Mouse (Mus musculus) hindbrain, embryonic 14.5 days (tissue): ENCODE measurements at regions not wholly inside any gene's neighbourhood (a gene's known extent, or its start where the extent isn't known, plus 50 kb on each side); places are given as distances from the start of the nearest gene placed in this dataset.

Experiments
- ATAC-seq: fragments of 200-750 bp; cut with Nextera tagmentation; 2 replicates; pipeline ENCODE4 v1.8.0; 2017; ENCODE audit warnings: moderate number of reproducible peaks, mild to moderate bottlenecking, moderate TSS enrichment, moderate library complexity; ENCODE audit not compliant: low FRiP score
- DNase-seq: peaks from one replicate; pipeline ENCODE4 v3.0.0-alpha.2; 2015; ENCODE audit warnings: low spot score
- H3K27ac ChIP-seq: fragments of 300-500 bp; sonication (generic); 2 replicates; pipeline ENCODE4 v1.5.1; 2014; ENCODE audit warnings: mild to moderate bottlenecking, moderate library complexity
- H3K27me3 ChIP-seq: fragments of 300-500 bp; sonication (generic); 2 replicates; pipeline ENCODE4 v1.6.1; 2014; ENCODE audit warnings: mild to moderate bottlenecking, low read length, mixed read lengths; ENCODE audit not compliant: control insufficient read depth, insufficient read depth
- H3K36me3 ChIP-seq: fragments of 300-500 bp; sonication (generic); replicated peaks from 2 replicates; pipeline ENCODE4 v1.6.1; 2014; ENCODE audit not compliant: control insufficient read depth, insufficient read depth
- H3K4me1 ChIP-seq: fragments of 300-500 bp; sonication (generic); replicated peaks from 2 replicates; pipeline ENCODE4 v1.6.1; 2014; ENCODE audit warnings: antibody characterized with exemption, low read length, mixed read lengths; ENCODE audit not compliant: control insufficient read depth, insufficient read depth
- H3K4me2 ChIP-seq: fragments of 300-500 bp; sonication (generic); replicated peaks from 2 replicates; pipeline ENCODE4 v1.6.1; 2014; ENCODE audit warnings: mild to moderate bottlenecking, moderate library complexity
- H3K4me3 ChIP-seq: fragments of 300-500 bp; sonication (generic); replicated peaks from 2 replicates; pipeline ENCODE4 v1.5.1; 2014; ENCODE audit warnings: mild to moderate bottlenecking, low read length
- H3K9ac ChIP-seq: fragments of 300-500 bp; sonication (generic); 2 replicates; pipeline ENCODE4 v1.6.1; 2014
- H3K9me3 ChIP-seq: fragments of 300-500 bp; sonication (generic); 2 replicates; pipeline ENCODE4 v1.6.1; 2016; ENCODE audit warnings: low read length; ENCODE audit not compliant: control insufficient read depth
- WGBS: fragments of 180-500 bp; shearing (Covaris S2); extraction: QIAGEN DNeasy Blood & Tissue Kit; methylation state at CpG from one replicate; pipeline ENCODE4 v1.1.7; 2014; 5-methylcytosine and 5-hydroxymethylcytosine counted together

DNA sequence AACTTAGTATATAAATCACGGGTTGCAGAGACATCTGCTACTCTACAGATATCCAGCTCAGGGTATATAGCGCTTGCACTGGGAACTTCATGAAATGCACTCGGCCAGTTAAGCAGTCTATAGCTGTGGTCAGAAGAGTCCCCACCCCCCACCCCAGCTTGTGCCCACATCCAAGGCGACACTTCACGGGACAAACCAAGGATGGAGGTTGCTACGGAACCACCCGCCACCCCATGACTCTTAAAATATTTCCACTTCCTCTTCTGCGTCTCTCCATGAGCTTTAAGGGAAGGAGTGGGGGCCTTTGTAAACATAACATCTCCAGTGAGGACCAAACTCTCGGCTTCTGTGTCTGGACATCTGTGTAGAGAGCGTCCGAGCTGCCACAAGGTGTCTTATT lies 469.5 kb upstream of the Fam19a5 start:
- Histone ChIP-seq H3K4me3 (no peak overlapping the region), H3K36me3 (no peaks in the 10 kb centered on the region), H3K4me1 (no peaks in the 10 kb centered on the region), H3K4me2 (no peak overlapping the region), H3K9me3 (no peaks in the 10 kb centered on the region), H3K27ac (no peak overlapping the region), H3K9ac (no peak overlapping the region), H3K27me3 (no peaks in the 10 kb centered on the region)
- no peak for DNase-seq
- ATAC-seq = no peak
- 86% methylated on average over 11 of the region's 11 CpGs for WGBS

DNA sequence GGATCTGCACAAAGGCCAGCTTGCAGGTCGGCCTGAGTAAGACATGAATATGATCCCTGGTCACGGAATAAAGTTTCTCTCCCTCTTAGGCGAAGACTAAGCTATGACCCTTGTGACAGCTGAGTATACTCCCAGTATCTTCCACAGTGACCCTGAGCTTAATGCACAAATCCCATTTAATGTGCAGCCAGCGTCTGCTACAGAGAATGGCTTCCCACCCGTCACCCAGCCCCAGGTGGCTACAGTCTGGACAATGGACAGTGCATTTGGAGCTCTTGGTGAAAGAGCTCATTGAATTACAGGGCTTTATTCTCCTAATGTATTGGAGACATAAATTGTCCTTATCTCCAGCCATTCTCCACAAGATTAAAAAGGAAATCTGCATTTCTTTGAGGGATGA lies 454.3 kb upstream of the Fam19a5 start:
- Histone ChIP-seq H3K36me3 (no peaks in the 10 kb centered on the region), H3K9me3 (no peaks in the 10 kb centered on the region), H3K27me3 (no peaks in the 10 kb centered on the region), H3K4me3 (no peak overlapping the region), H3K4me1 (no peaks in the 10 kb centered on the region), H3K4me2 (no peak overlapping the region), H3K27ac (no peak overlapping the region), H3K9ac (no peak overlapping the region)
- DNase-seq = no peak
- WGBS = 26% methylated on average over 5 of the region's 5 CpGs
- no peak for ATAC-seq

DNA sequence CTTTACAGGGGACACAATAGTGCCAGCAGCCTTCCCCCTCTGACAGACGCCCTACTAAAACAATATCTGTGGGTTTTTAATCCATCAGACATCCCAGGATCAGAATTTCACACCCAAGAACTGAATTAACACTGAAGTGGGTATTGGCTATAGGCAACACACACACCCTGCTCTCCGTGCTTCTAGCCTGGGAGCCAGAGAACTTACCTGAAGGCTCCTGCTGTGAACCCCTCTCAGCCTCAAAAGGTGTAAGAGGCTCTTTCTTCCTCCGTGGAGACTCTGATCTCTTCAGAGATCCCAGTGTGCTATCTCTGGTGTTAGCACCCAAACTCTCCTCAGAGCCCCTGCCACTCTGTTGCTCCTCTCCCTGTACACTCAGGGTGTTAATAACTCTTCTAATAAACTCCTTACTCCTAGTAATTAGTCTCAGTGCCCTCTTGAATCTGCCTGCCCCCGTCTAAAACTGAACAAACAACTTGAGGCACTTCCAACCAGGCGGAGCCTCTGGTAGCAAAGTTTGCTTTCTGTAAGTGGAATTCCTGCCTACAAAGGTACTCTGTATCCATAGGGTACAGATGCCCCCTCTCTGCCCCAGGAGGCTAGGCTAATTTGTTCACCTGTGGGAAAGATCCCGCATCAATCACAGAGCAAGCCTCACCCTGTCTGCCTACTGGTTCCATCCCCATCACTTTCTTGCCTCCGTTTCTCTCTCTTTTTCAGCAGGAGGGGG lies 452.9 kb upstream of the Fam19a5 start:
- Histone ChIP-seq H3K27me3 (no peaks in the 10 kb centered on the region), H3K27ac (no peak overlapping the region), H3K4me1 (no peaks in the 10 kb centered on the region), H3K4me3 (no peak overlapping the region), H3K9me3 (no peaks in the 10 kb centered on the region), H3K9ac (no peak overlapping the region), H3K4me2 (no peak overlapping the region), H3K36me3 (no peaks in the 10 kb centered on the region)
- ATAC-seq = no peak
- WGBS = 72% methylated on average over 7 of the region's 7 CpGs
- no peak for DNase-seq

DNA sequence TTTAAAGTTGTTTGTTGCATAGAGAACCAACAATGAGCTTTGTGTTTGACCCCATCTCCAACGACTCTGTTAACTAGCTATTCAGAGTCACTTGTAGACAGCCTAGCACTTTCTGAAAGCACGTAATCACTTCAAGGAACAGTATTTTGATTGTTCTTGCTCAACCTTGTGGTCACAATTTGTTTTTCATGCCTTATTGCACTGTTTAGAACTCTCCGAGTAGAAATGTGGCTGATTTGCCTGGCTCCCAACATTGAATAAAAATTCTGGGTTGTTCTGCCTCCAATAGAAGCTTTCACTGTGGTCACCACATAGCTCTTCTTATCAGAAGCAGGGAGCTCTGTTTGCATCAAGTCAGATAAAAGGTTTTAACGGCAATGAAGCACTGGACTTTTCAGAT lies 446.9 kb upstream of the Fam19a5 start:
- ATAC-seq (no peak), DNase-seq (no peak)
- H3K4me2 ChIP-seq = no peak overlapping the region
- no peak overlapping the region for H3K4me3 ChIP-seq
- no peak overlapping the region for H3K9ac ChIP-seq
- H3K36me3 ChIP-seq = no peaks in the 10 kb centered on the region
- no peak overlapping the region for H3K27ac ChIP-seq
- no peaks in the 10 kb centered on the region for H3K4me1 ChIP-seq
- no peaks in the 10 kb centered on the region for H3K27me3 ChIP-seq
- no peaks in the 10 kb centered on the region; the same call in 1 of the 2 replicates for H3K9me3 ChIP-seq
- 52% methylated on average over 4 of the region's 4 CpGs for WGBS

DNA sequence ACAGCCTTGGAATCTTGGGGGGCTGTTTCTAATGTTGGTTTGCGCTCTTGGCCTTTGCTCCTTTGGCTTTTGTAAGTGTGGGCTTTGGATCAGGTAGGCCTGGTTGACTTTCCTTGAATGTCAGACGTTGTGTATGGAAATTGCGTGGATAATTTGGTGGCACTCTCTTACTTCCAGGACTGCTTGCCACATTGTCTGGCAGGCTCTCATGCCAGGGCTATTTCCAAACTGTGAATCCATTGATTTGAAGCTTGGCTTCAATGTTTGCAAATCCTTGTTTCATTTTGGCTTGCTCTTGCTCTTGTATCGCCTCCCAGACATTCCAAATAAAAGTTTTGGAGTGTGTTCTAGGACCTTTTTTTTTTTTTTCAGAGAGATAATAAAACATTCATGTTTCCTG lies 443.0 kb upstream of the Fam19a5 start:
- Histone ChIP-seq H3K27ac (no peak overlapping the region), H3K9me3 (peaks cover 8% of the 10 kb centered on the region; the same call in 1 of the 2 replicates), H3K4me3 (no peak overlapping the region), H3K4me2 (no peak overlapping the region), H3K27me3 (no peaks in the 10 kb centered on the region), H3K36me3 (no peaks in the 10 kb centered on the region), H3K4me1 (no peaks in the 10 kb centered on the region), H3K9ac (no peak overlapping the region)
- ATAC-seq = no peak
- WGBS = 83% methylated on average over 4 of the region's 4 CpGs
- no peak for DNase-seq

DNA sequence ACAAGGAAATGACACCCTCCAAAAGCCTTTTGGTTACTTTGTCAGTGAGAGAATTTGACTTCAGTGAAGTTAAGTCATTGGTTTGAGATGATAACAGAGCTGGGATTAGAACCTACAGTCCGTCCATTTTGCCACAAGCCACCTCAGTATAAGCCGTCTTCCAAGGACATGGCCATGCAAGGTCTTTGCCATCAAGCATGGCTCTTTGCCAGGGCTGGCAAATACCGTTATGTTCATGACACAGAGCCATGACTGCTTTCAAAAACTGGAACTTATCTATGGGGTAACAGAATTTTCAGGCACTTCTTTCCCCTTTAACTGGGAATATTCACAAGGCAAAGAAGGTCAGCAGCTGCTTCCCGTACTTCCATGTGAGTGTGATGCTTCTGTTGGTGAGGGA lies 441.9 kb upstream of the Fam19a5 start:
- DNase-seq (no peak), ATAC-seq (no peak)
- Histone ChIP-seq H3K36me3 (no peaks in the 10 kb centered on the region), H3K27me3 (no peaks in the 10 kb centered on the region), H3K4me2 (no peak overlapping the region), H3K27ac (no peak overlapping the region), H3K4me1 (no peaks in the 10 kb centered on the region), H3K9ac (no peak overlapping the region), H3K4me3 (no peak overlapping the region), H3K9me3 (peaks cover 8% of the 10 kb centered on the region; the same call in 1 of the 2 replicates)
- WGBS = 88% methylated on average over 4 of the region's 4 CpGs

DNA sequence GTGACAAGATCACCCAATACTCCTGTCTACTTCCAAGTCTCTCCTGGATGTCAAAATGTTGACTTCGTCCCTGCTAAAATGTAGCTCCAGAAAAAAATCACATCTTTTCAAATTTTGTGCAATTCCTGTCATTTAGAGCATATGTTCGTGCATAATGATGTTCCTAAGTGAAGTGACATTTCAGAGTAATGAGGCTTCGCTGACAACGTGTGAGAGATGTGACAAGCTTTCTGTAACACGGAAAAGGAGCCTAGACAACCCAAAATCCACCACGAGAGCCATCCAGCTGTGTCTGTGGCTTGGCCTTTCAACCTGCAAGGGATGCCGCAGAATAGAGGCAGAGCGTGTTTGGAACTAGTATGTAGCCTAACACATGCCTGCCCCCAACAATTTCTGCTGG lies 438.1 kb upstream of the Fam19a5 start:
- Histone ChIP-seq H3K4me1 (no peaks in the 10 kb centered on the region), H3K27ac (no peak overlapping the region), H3K4me2 (no peak overlapping the region), H3K27me3 (no peaks in the 10 kb centered on the region), H3K9ac (no peak overlapping the region), H3K4me3 (no peak overlapping the region), H3K36me3 (no peaks in the 10 kb centered on the region), H3K9me3 (peaks cover 8% of the 10 kb centered on the region; the same call in 1 of the 2 replicates)
- ATAC-seq (no peak), DNase-seq (no peak)
- 83% methylated on average over 8 of the region's 8 CpGs for WGBS

DNA sequence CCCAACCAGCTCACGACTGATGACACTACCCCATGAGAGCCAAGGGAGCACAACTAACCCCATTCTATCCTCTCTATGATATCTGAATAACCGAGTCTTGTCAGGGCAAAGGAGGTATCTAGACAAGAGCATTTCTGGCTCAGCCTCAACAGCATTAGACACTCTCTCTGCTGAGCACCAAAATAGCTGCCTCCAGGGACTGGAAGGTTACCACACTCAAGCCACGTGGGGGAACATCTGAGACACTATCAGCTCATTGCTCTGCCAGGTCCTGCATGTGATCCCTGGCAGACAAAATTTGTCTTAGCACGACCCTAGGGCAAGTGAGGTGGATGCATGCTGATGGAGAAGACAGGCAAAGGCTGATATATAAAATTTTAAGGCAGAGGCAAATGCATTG lies 436.4 kb upstream of the Fam19a5 start:
- H3K4me1 ChIP-seq = no peaks in the 10 kb centered on the region
- ATAC-seq = no peak
- no peak for DNase-seq

DNA sequence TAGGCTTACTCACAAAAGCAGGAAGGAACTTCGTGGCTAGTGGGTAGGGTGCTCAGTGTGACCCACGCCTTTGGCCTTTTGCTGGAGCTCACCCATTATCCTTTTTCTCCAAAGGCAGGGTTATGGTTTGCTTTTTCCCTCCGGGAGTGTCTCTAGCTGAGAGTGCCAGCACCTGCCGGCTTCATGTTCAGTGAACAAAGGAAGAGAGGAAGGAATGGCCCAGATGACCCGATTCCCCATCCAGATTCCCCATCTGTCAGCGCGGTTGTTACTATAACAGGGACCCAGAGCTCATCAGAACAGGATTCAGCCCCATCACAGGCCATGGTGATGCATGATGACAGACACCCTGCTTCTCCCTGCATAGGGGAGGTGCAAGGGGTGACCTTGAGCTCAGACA lies 435.7 kb upstream of the Fam19a5 start:
- no peak overlapping the region for H3K9ac ChIP-seq
- 72% methylated on average over 7 of the region's 7 CpGs for WGBS
- no peak overlapping the region for H3K4me2 ChIP-seq
- no peak for DNase-seq
- H3K9me3 ChIP-seq = peaks cover 8% of the 10 kb centered on the region; the same call in 1 of the 2 replicates
- H3K27me3 ChIP-seq = no peaks in the 10 kb centered on the region
- H3K4me1 ChIP-seq = no peaks in the 10 kb centered on the region
- no peak overlapping the region for H3K27ac ChIP-seq
- no peaks in the 10 kb centered on the region for H3K36me3 ChIP-seq
- ATAC-seq = no peak
- no peak overlapping the region for H3K4me3 ChIP-seq

More for the DNA sequence above, 436.4 kb upstream of the Fam19a5 start:
- Histone ChIP-seq H3K27me3 (no peaks in the 10 kb centered on the region), H3K9me3 (peaks cover 8% of the 10 kb centered on the region; the same call in 1 of the 2 replicates), H3K4me2 (no peak overlapping the region), H3K27ac (no peak overlapping the region), H3K4me3 (no peak overlapping the region), H3K36me3 (no peaks in the 10 kb centered on the region), H3K9ac (no peak overlapping the region)
- 82% methylated on average over 4 of the region's 4 CpGs for WGBS

DNA sequence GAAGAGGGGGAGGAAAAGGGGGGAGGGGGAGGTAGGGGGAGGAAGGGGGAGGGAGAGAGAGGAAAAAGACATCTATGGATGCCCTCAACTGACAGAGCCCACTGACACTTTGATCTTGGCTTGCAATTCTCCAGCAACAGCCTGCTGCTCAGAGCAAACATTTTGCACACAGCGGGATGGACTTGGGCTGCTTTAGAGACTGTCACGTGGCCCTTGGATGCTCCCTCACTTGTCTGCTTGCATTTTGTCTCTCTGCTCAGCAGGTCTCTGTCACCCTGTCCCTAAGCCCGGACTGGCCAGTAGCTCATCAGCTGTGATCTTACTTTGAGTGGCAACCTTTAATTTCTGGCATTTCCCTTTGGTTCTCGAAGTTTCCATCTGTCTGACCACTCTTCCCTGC lies 421.4 kb upstream of the Fam19a5 start:
- Histone ChIP-seq H3K4me2 (no peak overlapping the region), H3K27ac (no peak overlapping the region), H3K27me3 (no peaks in the 10 kb centered on the region), H3K9me3 (no peaks in the 10 kb centered on the region), H3K9ac (no peak overlapping the region), H3K36me3 (no peaks in the 10 kb centered on the region), H3K4me1 (no peaks in the 10 kb centered on the region), H3K4me3 (no peak overlapping the region)
- DNase-seq (no peak), ATAC-seq (no peak)
- 31% methylated on average over 4 of the region's 4 CpGs for WGBS
